Mouse (Mus musculus): Measurements from ENCODE around the gene Dedd2.

The Dedd2 gene

DNA sequence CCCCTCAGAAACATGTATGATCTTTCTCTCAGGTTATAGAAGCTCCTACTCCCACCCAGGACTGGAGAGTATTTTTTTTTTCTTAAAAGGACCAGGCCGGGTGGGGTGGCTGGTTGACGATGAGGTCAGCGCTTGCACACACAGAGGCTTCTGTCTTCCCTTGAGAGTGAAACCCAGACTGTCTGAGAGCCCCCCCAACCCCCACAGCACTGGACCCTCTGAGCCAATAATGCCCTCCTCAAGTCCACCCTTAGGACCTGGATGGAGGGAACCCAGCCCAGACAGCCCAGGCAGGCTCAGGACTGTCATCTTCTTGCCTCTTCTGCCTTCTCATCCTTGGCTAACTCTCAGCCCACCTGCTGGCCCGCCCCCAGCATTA is 26.3 kb upstream of the Dedd2 start:
- DNase-seq (ENCODE audit: extremely low read depth, low read depth), result no peak

- DNase-seq (ENCODE audit: extremely low read depth, low read depth), result no peak
Measured at GRCm38 (mm10) chr7:25246079-25246758, 25.8 kb upstream of the Dedd2 start.

DNA sequence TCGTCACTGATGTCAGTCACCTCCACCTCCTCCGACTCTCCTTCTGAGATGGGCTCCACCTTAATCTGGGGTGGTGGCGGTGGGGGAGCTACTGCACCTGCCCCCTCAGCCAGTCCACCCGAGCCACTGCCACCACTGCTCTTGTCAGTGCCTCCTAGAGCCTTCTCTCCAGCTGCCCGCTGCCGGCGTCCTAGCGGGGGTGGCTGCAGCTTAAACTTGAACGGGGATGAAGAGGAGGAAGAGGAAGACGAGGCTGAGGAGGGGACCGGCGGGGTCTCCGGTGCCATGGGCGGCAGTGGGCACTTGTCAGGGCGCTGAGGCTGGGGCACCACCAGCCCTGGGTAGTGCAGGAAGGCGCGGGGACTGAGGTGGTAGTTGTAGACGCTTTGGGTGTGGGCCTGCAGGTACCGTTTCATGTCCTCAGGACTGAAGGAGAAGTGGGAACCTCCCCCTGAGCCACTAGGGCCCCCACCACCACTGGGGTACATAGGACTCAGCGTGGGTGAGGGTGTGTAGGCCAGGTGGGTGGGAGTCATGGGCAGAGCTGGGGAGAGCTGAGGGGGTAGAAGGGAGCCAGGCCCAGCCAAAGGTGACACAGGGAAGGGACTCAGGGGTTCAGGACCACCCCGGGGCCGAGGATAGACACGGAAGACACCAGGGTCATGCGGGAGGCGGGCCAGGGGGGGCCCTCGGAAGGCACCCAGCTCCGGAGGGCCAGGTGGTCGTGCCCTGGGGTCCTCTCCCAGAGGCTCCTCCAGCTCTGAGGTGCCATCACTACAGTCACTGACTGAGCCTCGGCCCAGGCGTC is 24.4 kb upstream of the Dedd2 start:
- DNase-seq (ENCODE audit: extremely low read depth, low read depth), result no peak

DNA sequence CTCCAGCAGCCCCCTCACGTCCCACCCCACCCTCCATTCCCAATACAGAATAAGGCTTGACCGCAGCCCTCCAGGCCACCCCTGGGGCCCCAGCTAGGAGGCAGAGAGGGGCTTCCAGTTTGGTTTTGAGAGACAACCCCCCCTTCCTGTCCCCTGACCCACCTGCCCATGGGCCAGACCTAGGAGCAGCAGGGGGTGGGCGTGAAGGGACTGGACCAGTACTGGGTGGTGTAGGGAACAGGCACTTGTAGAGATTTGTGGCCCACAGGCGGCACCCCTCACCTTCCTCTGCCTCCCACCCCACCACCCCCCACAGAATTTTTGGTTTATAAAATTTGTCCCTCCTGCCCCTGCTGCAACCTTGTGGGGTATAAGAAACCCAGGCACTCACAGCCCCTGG is 22.9 kb upstream of the Dedd2 start:
- no peak for DNase-seq (ENCODE audit: extremely low read depth, low read depth)

- no peak for DNase-seq (ENCODE audit: extremely low read depth, low read depth)
Measured at GRCm38 (mm10) chr7:25241062-25241461, 20.6 kb upstream of the Dedd2 start.

GRCm38 (mm10) chr7:25240631-25241030 is 20.2 kb upstream of the Dedd2 start:
- no peak for DNase-seq (ENCODE audit: extremely low read depth, low read depth)

- peak; percentile 92 for DNase-seq (ENCODE audit: extremely low read depth, low read depth)
Measured at GRCm38 (mm10) chr7:25238829-25239623, 18.6 kb upstream of the Dedd2 start.

GRCm38 (mm10) chr7:25238015-25238706 is 17.7 kb upstream of the Dedd2 start:
- DNase-seq (ENCODE audit: extremely low read depth, low read depth), result peak; percentile 99

DNA sequence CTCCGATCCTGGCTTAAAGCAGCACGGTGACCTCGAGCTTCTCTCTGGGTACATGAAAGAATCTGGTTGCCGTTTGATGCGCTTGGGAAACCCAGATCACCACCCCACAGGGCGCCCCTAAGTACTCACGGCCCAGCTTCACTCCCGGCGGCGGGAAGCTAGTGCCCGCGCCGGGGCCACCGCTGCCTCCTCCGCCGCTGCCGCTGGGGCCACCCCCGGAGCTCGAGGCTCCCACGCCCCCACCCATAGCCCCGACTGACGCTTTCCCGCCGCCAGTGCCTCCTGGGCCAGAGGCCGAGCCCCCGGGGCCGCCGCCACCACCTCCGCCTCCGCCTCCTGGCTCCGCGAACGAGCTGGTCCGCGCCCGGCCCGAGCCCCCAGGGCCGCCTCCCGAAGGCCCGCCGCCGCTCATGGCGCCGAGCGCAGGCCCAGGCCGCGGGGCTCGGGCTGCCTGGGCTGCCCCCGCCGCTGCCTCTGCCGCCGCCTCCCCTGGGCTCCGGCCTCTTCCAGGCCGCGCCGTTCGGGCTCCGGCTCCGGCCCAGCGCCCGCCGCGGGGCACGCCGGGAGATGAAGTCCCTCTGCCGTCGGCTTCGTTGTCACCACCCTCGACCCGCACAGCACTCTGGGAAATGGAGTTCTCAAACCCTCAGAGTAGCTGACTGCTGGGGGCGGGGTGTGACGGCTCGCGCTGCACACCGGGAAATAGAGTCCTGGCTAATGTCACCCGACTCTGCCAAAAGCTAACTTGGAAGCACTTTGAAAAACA is 17.0 kb upstream of the Dedd2 start, which contains the start of gene Gsk3a:
Gene Gsk3a (minus strand): TSS at position 603 of the 766 bp plus-strand sequence.
- peak; percentile 87 for DNase-seq (ENCODE audit: extremely low read depth, low read depth)

DNA sequence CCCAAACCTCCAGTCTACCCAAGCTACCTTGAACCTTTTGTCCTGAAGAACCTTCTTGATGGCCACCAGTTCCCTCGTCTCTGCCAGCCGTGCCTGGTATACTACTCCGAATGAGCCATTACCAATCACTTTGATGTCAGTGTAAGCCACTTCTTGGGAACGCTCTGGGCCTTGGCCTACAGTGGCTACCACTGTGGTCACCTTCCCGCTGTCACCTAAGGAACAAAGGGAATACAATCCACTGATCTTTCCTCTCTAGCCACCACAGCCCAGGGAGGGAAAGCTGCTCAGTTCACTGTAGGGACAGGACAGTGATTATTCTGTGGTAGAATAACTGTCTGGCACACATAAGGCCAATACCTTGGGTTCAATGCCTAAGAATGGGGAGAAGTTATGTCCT is 15.1 kb upstream of the Dedd2 start:
- no peak for DNase-seq (ENCODE audit: extremely low read depth, low read depth)

GRCm38 (mm10) chr7:25233061-25233460 is 12.6 kb upstream of the Dedd2 start:
- DNase-seq (ENCODE audit: extremely low read depth, low read depth), result no peak

DNA sequence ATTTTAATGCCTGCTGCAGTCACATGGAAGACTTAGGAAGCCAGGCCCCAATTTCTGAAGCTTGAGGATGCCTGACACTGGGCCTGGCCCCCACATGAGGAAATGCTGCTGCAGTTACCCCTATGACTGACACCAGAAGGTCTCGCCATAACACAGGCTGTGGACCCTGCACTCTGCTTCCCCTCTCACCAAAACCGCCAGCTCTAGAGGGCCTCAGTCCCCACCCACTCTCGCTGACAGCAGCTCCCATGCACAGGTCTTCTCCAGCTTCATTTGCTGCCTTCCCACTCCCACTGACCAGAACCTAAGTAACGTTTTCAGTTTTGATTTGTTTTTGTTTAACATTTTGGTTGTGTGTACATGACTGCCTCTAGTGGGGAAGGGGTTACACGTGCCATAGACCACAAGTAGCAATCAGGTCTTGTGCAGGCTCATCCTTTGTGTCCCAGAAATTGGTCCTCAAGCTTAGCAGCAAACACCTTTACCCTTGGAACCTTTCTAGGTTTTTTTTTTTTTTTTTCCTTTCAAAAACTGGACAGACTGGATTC is 11.8 kb upstream of the Dedd2 start:
- DNase-seq (ENCODE audit: extremely low read depth, low read depth), result no peak

- DNase-seq (ENCODE audit: extremely low read depth, low read depth), result no peak
Measured at GRCm38 (mm10) chr7:25230690-25231285, 10.4 kb upstream of the Dedd2 start.

- DNase-seq (ENCODE audit: extremely low read depth, low read depth), result no peak
Measured at GRCm38 (mm10) chr7:25227523-25228300, 7.3 kb upstream of the Dedd2 start.

- no peak for DNase-seq (ENCODE audit: extremely low read depth, low read depth)
Measured at GRCm38 (mm10) chr7:25222275-25222967, 2.0 kb upstream of the Dedd2 start.

- DNase-seq (ENCODE audit: extremely low read depth, low read depth), result peak; percentile 93
Measured at GRCm38 (mm10) chr7:25221102-25221883, 878 bp upstream of the Dedd2 start, which contains the start of gene Zfp526. TSS of gene Zfp526 (plus strand) at chr7:25221425.

- DNase-seq (ENCODE audit: extremely low read depth, low read depth), result peak; percentile 84
Measured at GRCm38 (mm10) chr7:25219756-25220456, 509 bp downstream of the Dedd2 start.
